Mouse (Mus musculus) spleen, adult 2 months (tissue): ENCODE results near the gene Dixdc1.

Experiments
- CTCF ChIP-seq: fragments of 200-500 bp; IDR thresholded peaks from 2 replicates; pipeline ENCODE4 v1.5.1; 2011; ENCODE audit warnings: mild to moderate bottlenecking, inconsistent platforms; ENCODE audit not compliant: insufficient read depth, insufficient read length, insufficient replicate concordance; ENCODE audit errors: extremely low read depth
- POLR2A ChIP-seq: fragments of 200-500 bp; IDR thresholded peaks from 2 replicates; pipeline ENCODE4 v1.6.1; 2011; ENCODE audit warnings: low read depth, low read length, inconsistent platforms

GRCm38 (mm10) chr9:50681727-50682126 lies 57.6 kb downstream of the Dixdc1 start:
- TF ChIP-seq CTCF (no peak), POLR2A (no peak)
